Mouse (Mus musculus): Measurements from ENCODE around the gene Bicra.

Bicra gene

GRCm38 (mm10) chr7:16047338-16048146, at the start of gene Bicra:
Bicra (minus strand) TSS chr7:16047921.
- DNase-seq, result peak; percentile 92 to 94

- peak in 1 of 2 experiments; percentile 9 for DNase-seq
These were observed 46.9 kb upstream of the Bicra start for GRCm38 (mm10) chr7:16094592-16094991.

GRCm38 (mm10) chr7:16087587-16087986, 39.9 kb upstream of the Bicra start:
- no peak for DNase-seq

GRCm38 (mm10) chr7:16083361-16083760, 35.6 kb upstream of the Bicra start:
- no peak for DNase-seq

- DNase-seq, result no peak
These were observed 32.9 kb upstream of the Bicra start for GRCm38 (mm10) chr7:16080581-16080980.

DNA sequence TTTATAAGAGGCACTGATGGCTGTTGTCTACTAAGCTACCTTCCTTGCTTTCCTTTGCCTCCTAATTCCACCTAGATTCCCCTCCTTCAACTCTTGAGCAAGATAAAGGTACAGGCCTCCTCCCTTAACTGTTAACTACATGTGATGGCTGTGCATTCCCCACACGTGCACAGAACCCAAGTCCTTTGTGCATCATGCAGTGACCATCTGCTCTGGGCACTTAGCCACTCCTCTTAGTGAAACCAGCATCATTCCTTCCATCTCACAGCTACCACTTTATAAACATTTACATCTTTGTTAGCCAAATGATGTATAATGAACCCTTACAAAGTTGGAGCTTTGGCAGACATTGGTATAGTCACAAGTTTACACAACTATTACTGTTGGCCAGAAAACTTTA, 32.2 kb upstream of the Bicra start:
- DNase-seq, result no peak

- no peak for DNase-seq
These were observed 24.2 kb upstream of the Bicra start for GRCm38 (mm10) chr7:16071906-16072305.

DNA sequence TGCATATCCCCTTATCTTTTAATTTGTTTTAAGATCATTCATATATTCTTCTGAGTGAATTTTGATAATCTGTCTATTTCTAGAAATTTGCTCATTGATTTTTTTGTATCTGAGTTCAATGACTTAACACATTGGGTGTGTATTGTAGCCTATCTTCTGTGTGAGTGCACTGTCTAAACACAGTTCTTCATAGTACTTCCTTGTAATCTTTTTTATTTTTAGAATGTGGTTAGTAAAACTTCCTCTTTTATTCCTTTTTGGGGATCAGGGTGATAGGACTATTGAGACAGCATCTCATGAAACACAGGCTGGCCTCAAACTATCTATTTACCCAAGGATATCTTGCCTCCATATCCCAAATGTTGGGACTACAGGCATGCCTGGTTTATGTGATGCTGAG, 23.1 kb upstream of the Bicra start:
- no peak for DNase-seq

- no peak for DNase-seq
These were observed 15.8 kb upstream of the Bicra start for GRCm38 (mm10) chr7:16063490-16063889.

DNA sequence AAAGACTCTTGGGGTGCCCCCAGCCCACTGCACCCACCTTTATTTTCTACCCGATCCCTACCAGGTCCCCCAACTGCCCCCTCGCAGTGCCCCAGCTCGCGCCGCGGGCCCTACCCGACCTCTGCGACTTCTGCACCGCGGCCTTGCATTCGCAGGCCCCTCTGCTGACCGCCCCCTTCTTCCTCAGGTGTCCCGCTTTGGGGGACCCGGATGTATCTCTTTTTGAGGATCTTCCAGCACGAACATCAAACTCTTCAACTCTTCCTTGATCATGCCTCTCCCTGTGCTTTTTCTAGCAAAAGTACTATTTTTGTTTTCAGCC, 14.3 kb upstream of the Bicra start:
- no peak for DNase-seq

DNA sequence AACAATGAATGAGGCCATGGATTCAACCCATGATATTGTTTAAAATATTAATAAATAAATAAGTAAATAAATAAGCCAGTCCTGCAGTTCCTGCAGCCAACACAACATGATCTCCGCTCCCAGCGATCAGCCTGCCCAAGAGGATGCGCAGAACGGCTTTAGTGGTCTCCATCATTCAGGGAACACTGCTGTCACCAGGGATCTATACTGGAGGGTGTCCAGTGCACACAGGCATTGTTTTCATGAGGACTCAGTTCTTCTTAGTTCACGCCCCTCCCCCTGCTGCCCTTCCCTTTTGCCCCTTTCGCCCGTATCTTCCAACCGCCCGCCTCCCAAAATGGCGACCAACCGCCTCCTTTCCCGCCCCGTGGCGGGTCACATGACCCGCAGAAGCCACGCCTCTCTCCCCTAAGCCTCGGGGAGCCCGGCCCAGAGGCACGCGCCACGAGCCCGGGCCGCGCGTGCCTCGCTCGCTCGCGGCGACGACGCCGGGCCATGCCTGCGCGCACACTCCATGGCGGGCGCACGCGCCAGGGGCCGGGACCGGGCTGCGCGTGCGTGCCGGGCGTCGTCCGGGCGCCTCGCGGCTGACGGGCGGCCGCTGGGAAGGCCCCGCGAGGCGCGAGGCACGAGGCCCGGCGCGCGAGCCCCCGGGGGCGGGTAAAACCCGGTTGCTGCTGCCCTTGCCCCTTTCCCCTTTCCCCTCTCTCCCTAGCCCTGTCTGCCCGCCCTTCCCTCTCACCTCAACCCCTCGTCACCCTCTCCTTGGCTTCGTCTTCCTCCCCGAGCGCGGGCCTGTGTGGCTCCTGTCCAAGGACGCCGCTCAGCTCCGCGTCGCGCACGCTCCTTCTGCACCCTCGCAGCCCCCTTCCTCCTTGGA, 13.7 kb upstream of the Bicra start, which contains the start of gene Zfp541:
Gene Zfp541 (plus strand): TSS at position 596 of the 880 bp plus-strand sequence.
- DNase-seq, result no peak

GRCm38 (mm10) chr7:16057136-16057534, 9.4 kb upstream of the Bicra start:
- peak; percentile 23 to 39 for DNase-seq

DNA sequence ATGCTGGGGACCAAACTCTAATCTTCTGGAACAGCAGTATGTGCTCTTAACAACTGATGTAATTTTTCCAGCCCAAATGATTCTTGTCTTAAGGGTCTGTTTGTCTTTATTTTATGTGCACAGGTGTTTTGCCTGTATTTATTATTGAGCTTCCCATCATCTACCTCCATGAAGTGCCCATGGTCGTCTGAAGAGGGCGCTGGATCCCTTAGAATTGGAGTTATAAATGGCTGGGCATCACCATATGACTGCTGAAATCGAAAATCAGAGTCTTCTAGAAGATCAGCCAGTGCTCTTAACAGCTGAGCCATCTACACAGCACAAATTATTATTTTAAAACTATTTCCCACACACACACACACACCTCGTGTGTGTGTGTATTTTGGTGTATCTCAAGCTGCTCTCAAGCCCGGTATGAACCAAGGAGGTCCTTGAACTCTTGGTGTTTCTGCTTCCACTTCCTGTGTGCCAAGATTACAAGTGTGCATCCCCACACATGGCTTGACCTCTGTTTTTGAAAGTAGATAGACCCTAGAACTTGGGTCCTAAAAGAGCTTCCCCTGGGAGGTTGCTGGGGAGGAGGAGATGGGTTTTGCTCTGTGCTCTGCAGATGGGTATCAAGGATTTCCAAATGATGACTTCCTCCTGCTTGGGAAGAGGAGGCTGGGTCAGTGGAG, 8.9 kb upstream of the Bicra start:
- peak in 1 of 2 experiments; percentile 46 for DNase-seq

DNA sequence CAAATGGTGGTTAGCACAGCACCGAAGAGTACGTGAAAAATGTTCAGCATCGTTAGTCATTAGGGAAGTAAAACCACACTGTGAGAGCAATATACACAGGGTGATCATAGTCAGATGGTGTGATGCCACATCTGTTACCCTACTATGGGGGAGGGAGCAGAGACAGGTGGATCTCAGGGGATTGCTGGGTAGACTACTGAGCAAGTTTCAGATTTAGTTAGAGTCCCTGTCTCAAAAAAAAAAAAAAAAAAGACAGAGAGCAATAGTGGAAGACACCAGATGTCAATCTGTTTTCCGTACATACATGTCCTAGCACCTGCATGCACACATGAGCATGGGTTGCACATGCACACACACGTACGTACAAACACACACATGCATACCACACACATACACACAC, 7.9 kb upstream of the Bicra start:
- no peak for DNase-seq

- DNase-seq, result no peak
These were observed 7.2 kb upstream of the Bicra start for GRCm38 (mm10) chr7:16054966-16055365.

DNA sequence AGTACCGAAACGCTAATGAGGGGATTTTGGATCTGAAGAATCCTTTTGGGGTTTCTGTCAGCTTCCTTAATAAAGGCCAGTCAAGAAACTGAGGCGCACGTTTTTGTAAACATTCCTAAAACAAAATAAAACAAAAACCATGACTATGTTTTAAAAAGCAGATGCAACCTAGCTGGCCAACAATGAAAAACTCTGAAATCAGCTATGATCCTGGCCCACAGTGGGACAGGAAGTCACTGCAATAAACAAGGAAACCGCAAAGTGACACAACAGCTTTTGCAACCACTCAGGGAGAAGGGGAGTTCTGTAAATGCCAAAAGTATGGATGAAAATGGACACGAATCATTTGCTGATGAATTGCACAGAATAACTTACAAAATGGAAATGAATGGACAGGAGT, 5.4 kb upstream of the Bicra start:
- DNase-seq, result peak in 1 of 2 experiments; percentile 42

- peak; percentile 97 to 98 for DNase-seq
These were observed 5.0 kb upstream of the Bicra start for GRCm38 (mm10) chr7:16052684-16053083.

- DNase-seq, result peak; percentile 81 to 90
These were observed 4.3 kb upstream of the Bicra start for GRCm38 (mm10) chr7:16051883-16052595.

DNA sequence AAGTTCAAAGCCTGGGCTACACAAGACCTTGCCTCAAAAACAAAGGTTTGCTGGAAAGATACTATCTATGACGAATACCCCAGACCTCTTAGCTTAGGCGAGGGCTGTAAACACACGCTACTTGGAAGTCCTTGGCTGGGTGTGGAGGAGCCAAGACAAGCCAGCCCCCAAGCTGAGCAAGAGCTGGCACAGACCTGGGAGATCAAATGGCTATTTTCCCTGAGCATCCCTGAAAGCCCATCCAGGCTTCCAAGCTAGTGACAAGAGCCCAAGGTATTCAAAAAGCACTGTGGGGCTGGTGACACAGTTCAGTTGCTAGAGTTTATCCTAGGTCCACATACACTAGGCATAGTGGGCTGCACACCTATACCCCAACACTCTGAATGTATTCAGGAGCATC, 2.9 kb upstream of the Bicra start:
- DNase-seq, result no peak

DNA sequence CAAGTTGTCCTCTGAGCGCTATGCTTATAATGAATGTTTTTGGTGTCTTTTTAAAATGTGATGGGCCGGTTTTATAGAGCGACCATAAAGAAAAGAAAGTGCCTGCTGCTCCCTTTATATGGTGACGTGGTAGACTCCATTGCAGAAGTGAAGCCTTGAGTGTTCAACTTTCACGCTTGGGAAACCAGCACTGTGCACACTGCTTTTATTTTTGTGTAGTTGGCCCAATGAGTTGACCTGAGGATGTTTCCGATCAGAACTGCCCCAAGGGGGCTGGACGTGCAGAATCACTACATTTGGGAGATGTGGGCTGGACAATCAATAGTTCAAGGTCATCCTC, 1.8 kb upstream of the Bicra start:
- peak in 1 of 2 experiments; percentile 11 for DNase-seq

DNA sequence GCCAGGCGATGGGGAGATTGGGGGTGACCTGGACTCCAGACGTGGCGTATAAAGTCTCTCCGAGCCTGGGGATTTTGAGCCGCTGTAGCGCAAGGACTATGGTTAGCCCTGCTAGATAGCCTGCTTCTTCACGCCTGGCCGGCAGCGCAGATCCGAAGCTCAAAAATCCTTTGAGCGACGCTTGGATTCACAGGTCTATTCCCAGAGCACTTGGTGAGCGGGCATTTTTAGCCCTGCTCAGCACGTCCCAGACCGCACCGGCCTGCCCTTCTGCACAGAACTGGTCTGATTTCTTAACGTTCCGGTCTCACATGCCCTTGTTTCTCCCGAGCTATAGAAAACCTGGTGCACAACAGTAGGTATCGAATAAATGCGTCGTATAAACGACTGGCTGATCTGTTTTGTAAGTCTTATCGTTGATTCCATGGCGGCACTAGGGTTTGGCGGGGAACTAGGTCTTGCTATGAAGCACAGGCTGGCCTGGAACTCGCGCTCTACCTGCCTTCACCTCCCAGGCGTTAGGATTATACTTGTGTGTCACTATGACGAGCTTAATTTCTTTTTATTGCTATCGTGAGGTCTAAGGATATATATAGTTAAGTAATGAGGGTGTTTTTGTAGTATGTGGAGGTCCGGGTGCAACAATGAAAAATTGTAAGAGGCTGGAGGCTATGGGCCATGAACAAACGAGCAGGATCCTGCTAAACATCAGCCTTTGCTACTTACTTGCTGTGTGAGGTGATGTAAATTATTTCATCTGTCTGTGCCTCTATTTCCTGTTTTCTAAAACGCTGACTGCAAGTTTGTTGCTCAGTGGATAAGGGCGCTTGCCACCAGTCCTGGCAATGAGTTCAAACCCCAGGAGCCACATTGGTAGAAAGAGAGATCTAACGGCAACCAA, 1.2 kb upstream of the Bicra start:
- DNase-seq, result peak in 1 of 2 experiments; percentile 8

GRCm38 (mm10) chr7:16048164-16048564, 443 bp upstream of the Bicra start:
- peak; percentile 97 to 98 for DNase-seq

Data from lung, postnatal 4 days (tissue).